8 mouse cellular contexts compared by ENCODE assay signal in the genomic region with DNA sequence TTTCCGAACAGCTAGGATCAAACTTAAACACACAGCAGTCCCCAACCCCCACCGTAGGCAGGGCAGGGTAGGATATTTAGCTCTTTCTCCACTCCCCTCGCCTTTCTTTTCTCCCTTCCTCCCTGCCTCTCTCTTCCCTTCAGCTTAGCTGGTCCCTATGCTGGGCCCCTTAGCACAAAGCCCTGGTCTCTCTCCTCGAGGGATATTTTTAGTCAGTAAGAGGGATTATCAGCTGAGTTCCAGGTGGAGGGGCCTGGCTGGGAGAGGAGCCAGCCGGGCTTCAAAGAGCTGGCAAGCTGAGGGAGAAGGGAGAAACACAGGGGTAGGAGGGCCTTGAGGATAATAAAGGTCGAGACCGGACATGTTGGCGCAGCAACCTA. TPM values are rescaled to one million over a fixed set of nuclear protein-coding genes. Genes with fewer than 3 reads are reported as not detected.
DNase-seq lines count a peak whose midpoint lies in the region; ATAC-seq lines count a peak whose summit lies in the region.

No protein-coding gene starts in this region.

- H3K27me3 ChIP-seq in heart, embryonic 12.5 days (replicated peaks) = no peaks in the 10 kb centered on the region

- peaks cover 70% of the 10 kb centered on the region for H3K4me1 ChIP-seq in heart, embryonic 12.5 days (replicated peaks)

- DNase-seq in adrenal gland, adult 2 months = peak; percentile 63
- no peak for DNase-seq in adrenal gland, adult 18-20 months (ENCODE audit: low spot score in 2 of 2)
- peak; percentile 60 for DNase-seq in adrenal gland, postnatal 14 days
- peak; percentile 23 to 46 for DNase-seq in lung, postnatal 4 days
- DNase-seq in cerebellum, postnatal 36 days = no peak
- no peak for DNase-seq in urinary bladder, adult 2 months (ENCODE audit: low spot score)
- no peak for DNase-seq in layer of hippocampus, adult 11-12 months (ENCODE audit: low spot score)

- 10% methylated on average over 8 of the region's 8 CpGs for WGBS in heart, embryonic 12.5 days

- no peak overlapping the region for H3K9ac ChIP-seq in heart, embryonic 12.5 days

- peak overlapping the region; percentile 54 for H3K4me2 ChIP-seq in heart, embryonic 12.5 days

- no peak overlapping the region for H3K4me3 ChIP-seq in heart, embryonic 12.5 days

- H3K27ac ChIP-seq in heart, embryonic 12.5 days (ENCODE audit: poor library complexity, severe bottlenecking) = peak overlapping the region; percentile 98

- peaks cover 17% of the 10 kb centered on the region for H3K36me3 ChIP-seq in heart, embryonic 12.5 days

- no peaks in the 10 kb centered on the region for H3K9me3 ChIP-seq in heart, embryonic 12.5 days (replicated peaks)

- peak; percentile 89 for ATAC-seq in heart, embryonic 12.5 days (ENCODE audit: insufficient number of reproducible peaks, low FRiP score)

RNA-seq across cellular contexts. Expression of a gene that starts 19.3 kb away (rescaled TPM):
- 10 to 100 TPM; 14.4 to 28.4 TPM for total RNA-seq in adrenal gland, adult 2 months (2021)
- polyA plus RNA-seq in adrenal gland, adult 2 months (2012; rRNA removed) = 19.2 and 23.8 TPM in 2 replicates
- 10 to 100 TPM; 21.6 to 30.4 TPM for total RNA-seq in adrenal gland, adult 18-20 months (2021)
- 16.4 and 20.5 TPM in 2 replicates for total RNA-seq in adrenal gland, postnatal 14 days (2021)
- polyA plus RNA-seq in heart, embryonic 12.5 days (2016; fragmentation: Nextera tagmentation; extraction: Ambion mirVana) = 40.1 and 40.7 TPM in 2 replicates
- 44.8 and 47.9 TPM in 2 replicates for polyA plus RNA-seq in urinary bladder, adult 2 months (2012; rRNA removed)

Comparison
In these comparisons a context has a peak if more than half of its experiments do, and no peak if none do; other contexts are left out.
1. DNase-seq: peak in adrenal gland, adult 2 months (single experiment), adrenal gland, postnatal 14 days (single experiment) and lung, postnatal 4 days (2 of 2); none in adrenal gland, adult 18-20 months (0 of 2), cerebellum, postnatal 36 days (0 of 2), urinary bladder, adult 2 months (single experiment) and layer of hippocampus, adult 11-12 months (single experiment).